Mouse (Mus musculus): ENCODE data around the gene Epha6.

Gene Epha6

GRCm38 (mm10) chr16:59639985-59640384, 965.3 kb downstream of the Epha6 start:
- DNase-seq (ENCODE audit: low spot score), result peak; percentile 59

GRCm38 (mm10) chr16:59639102-59639691, 966.1 kb downstream of the Epha6 start, which contains the start of gene Arl6:
TSS of gene Arl6 (minus strand) at chr16:59639391.
- DNase-seq (ENCODE audit: low spot score), result peak; percentile 97

GRCm38 (mm10) chr16:59634598-59634997, 970.7 kb downstream of the Epha6 start:
- no peak for DNase-seq (ENCODE audit: low spot score)

DNA sequence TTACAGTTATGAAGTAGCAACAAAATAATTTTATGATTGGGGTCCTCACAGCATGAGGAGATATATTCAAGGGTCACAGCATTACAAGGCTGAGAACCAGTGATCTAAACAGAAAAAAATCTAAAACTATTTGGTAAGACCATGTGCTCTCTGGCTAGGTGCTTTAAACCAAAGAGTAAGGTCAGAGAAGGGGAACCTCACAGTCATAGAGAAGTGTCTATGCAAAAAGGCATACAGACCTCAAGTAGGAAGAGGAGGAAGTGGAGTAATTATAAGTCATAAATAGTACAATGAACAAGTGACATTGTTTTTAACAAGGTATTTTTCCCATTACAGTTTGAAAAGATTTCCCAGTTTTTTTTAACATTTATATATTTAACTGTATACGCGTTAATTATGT, 983.8 kb downstream of the Epha6 start:
- DNase-seq (ENCODE audit: low spot score), result no peak

GRCm38 (mm10) chr16:59617167-59617566, 988.2 kb downstream of the Epha6 start:
- peak; percentile 81 for DNase-seq (ENCODE audit: low spot score)

DNA sequence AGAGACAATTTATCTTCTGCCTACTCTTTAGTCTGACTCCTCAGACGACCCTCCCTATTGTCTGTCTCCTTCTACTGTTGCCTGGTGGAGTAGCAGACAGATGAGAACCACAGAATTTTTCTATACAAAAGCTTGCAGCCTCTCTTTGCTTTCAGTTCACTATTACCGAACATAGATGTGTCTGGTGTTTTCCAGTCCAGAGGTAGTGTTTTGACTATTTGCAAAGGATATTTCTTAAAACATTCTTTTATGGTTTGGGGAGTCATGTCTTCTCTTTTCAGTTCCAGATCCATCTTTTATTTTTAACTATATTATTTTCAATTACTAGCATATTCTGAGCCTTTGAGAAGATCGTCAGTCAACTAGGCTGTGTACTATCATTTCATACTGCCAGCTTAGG, 989.7 kb downstream of the Epha6 start:
- no peak for DNase-seq (ENCODE audit: low spot score)

GRCm38 (mm10) chr16:59610750-59611149, 994.6 kb downstream of the Epha6 start:
- no peak for DNase-seq (ENCODE audit: low spot score)

DNA sequence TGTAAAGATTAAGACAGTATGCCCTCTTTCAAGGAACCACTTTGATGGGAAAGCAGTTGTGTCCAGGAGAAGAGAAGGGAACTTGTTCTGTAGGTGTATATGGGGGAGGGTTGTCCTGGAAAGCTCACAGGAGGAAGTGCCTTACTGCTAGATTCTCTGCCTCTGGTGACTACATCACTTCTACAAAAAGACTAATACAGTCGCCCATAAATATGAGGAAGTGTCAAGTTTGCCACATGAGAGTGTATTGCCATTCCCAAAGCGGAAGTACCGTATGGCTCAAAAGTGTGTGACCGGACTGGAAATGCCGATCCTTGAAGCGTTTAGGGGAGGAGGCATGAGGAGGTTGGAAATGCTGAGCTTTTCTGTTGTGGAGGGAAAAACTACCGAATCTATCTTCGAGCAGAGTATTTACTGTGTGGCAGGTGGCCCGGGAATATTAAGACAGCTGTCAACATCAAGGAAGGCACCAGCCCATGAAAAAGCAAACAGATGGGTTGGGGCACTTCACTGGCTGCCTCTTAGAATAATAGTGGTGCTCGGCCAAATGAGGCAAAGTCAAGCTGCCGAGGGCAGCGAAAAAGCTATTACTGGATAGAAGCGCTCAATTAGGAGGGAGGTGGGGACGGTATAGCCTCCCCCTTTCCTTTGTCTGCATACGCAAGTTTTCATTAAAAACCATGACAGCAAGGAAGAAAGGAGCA, 1001.1 kb downstream of the Epha6 start:
- no peak for DNase-seq (ENCODE audit: low spot score)

Data from adipocyte (in vitro differentiated cells).